Mouse (Mus musculus): ENCODE measurements at regions not wholly inside any gene's neighbourhood (a gene's known extent, or its start where the extent isn't known, plus 50 kb on each side); places are given as distances from the start of the nearest gene placed in this dataset.

DNA sequence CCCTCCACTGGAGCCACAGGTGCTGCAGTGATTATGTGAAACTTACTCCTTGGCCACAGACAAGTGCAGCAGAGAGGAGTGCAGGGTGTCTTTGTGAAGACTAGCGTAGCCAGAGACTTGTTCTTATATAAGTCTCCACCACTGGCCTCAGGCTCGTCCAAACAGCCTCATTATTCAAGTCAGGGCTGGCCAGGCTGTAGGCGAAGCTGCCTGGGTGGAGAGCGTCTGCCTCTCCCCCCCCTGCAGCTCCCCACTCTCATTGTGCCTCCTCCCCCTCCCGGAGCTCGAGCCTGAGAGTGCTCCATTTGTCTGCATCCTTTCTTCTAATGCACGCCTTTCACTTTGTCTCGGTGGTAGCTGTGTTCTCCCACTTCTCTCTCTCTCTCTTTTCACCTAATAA is 279.1 kb downstream of the Rngtt start:
- TF ChIP-seq CHD2 (IDR thresholded peaks at IDR 0.05; ENCODE audit: low read depth, low read length) (no peak), HCFC1 (IDR thresholded peaks at IDR 0.05; ENCODE audit: borderline replicate concordance, insufficient read depth, low read length) (no peak), ZC3H11A (IDR thresholded peaks at IDR 0.05; ENCODE audit: borderline replicate concordance, low read depth, low read length) (no peak)

Measured in ES-E14 (cell line).